Mouse (Mus musculus) hindbrain, embryonic 10.5 days (tissue): Measurements from ENCODE around the gene Usp17ld. TPM values are rescaled to one million over a fixed set of nuclear protein-coding genes. Genes with fewer than 3 reads are reported as not detected.
"Not testable (repeated sequence)": the region's sequence is repeated elsewhere in the genome, so short reads cannot be mapped to it uniquely, and the experiment has no call there.

ENCODE experiments used
- DNase-seq: peaks from one replicate; pipeline ENCODE4 v3.0.0-alpha.2; 2017; ENCODE audit warnings: low spot score
- H3K27ac ChIP-seq: fragments of 300-500 bp; sonication (generic); 2 replicates; pipeline ENCODE4 v1.5.1; 2016; ENCODE audit warnings: mild to moderate bottlenecking, moderate library complexity
- H3K27me3 ChIP-seq: fragments of 300-500 bp; sonication (generic); 2 replicates; pipeline ENCODE4 v1.6.1; 2016; ENCODE audit warnings: mild to moderate bottlenecking; ENCODE audit not compliant: poor library complexity, insufficient read depth, severe bottlenecking
- H3K36me3 ChIP-seq: fragments of 300-500 bp; sonication (generic); 2 replicates; pipeline ENCODE4 v1.6.1; 2016; ENCODE audit warnings: mild to moderate bottlenecking, moderate library complexity
- H3K4me1 ChIP-seq: fragments of 300-500 bp; sonication (generic); replicated peaks from 2 replicates; pipeline ENCODE4 v1.6.1; 2016; ENCODE audit warnings: mild to moderate bottlenecking
- H3K4me3 ChIP-seq: fragments of 300-500 bp; sonication (generic); 2 replicates; pipeline ENCODE4 v1.5.1; 2016; ENCODE audit warnings: mild to moderate bottlenecking, moderate library complexity
- H3K9me3 ChIP-seq: fragments of 300-500 bp; sonication (generic); 2 replicates; pipeline ENCODE4 v1.6.1; 2016; ENCODE audit warnings: mild to moderate bottlenecking, moderate library complexity
- WGBS: fragments of 180-500 bp; shearing (Covaris S2); methylation state at CpG from one replicate; pipeline ENCODE4 v1.1.7; 2016; 5-methylcytosine and 5-hydroxymethylcytosine counted together
- polyA plus RNA-seq: library from polyadenylated mRNA; unstranded; fragments of >200 nt; fragmentation: Nextera tagmentation; extraction: Ambion mirVana; gene quantifications from 2 replicates; pipeline ENCODE4 v1.2.1, GENCODE M21; 2016

Gene Usp17ld
- not detected in 2 replicates for polyA plus RNA-seq

DNA sequence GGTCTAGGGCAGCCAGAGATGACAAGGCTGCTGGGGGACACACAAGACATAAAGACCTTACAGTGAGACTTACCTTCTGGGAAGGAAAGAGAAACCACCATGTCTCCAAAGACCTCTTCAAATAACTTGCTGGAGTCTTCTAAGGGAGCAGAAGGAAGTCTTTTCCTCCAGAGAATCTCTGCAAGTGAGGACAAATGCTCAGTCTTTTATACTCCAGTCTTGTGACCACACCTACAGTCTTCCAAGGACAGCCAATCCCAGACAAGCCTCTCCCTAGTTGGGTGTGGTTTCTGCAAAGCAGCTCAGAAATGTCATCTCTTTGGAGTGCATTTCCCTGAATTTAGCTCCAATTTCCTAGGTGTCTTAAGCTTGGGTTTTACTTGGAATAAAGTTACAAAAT, at the start of gene Usp17ld:
Usp17ld (minus strand) TSS at position 101 of the 400 bp plus-strand sequence.
- H3K4me1 ChIP-seq, H3K9me3 ChIP-seq, H3K36me3 ChIP-seq, H3K4me3 ChIP-seq, H3K27ac ChIP-seq, H3K27me3 ChIP-seq, DNase-seq: not testable (repeated sequence)

DNA sequence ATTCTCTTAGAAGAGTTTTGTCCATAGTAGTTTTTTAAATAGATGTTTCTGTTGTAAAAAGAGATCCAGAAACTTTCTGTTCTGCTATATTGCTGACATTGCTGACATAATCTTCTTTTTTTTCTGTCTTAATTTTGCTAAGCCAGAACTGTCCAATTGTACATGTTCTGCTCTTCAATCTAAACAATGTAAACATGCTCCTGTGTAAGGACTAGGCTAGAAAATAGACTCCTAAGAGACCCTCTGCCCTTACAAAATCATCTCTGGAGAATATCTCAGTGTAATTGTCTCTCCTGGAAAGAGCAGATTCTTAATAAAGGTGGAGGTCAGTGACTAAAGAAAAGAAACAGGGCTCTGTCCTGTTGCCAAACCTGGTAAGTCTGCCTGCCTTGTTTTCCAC, 35.6 kb downstream of the Usp17ld start, which contains the start of gene Olfr594:
Olfr594 (plus strand) TSS at position 301 of the 400 bp plus-strand sequence.
- Histone ChIP-seq H3K36me3 (no peaks in the 10 kb centered on the region), H3K27me3 (no peaks in the 10 kb centered on the region), H3K4me1 (no peaks in the 10 kb centered on the region), H3K27ac (no peak within 1 kb of the TSS), H3K9me3 (no peaks in the 10 kb centered on the region), H3K4me3 (no peak within 1 kb of the TSS)
- no peak for DNase-seq

DNA sequence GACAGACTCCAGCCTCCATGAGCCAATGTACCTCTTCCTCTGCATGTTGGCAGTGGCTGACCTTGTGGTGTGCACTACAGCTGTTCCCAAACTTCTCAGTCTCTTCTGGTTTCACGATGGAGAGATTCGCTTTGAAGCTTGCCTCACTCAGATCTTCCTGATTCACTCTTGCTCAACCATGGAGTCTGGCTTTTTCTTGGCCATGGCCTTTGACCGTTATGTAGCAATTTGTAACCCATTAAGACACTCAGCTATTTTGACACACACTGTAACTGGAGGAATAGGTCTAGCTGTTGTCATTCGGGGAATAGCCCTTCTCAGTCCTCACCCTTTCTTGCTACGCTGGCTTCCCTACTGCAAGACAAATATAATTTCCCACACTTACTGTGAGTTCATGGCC, 40.3 kb downstream of the Usp17ld start:
- not testable (repeated sequence) for H3K36me3 ChIP-seq, DNase-seq, H3K27me3 ChIP-seq, H3K27ac ChIP-seq, H3K4me3 ChIP-seq, H3K9me3 ChIP-seq, H3K4me1 ChIP-seq
- 92% methylated on average over 5 of the region's 5 CpGs for WGBS

DNA sequence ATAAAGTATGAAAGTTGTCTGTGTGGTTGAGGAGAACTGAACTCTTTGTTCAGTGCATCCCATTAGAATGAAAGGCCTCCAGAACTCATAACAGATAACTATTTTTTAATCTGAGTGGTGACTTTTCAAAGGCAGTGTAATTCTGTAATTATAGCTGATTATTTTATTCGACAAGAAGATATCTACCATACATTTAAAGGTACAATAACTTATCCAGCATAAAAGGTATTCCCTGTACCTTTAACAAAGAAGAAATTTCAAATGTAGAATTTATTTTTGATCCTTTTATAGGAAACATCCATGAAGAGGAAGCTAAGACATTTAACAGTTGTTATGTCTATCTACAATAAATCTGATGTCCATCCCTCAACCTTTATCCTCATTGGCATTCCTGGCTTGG, 40.7 kb downstream of the Usp17ld start, which contains the start of gene Olfr593:
Olfr593 (plus strand) TSS at position 301 of the 400 bp plus-strand sequence.
- 75% methylated on average over 1 of the region's 1 CpGs for WGBS
- Histone ChIP-seq H3K27me3 (no peaks in the 10 kb centered on the region), H3K36me3 (no peaks in the 10 kb centered on the region), H3K9me3 (no peaks in the 10 kb centered on the region), H3K4me1 (no peaks in the 10 kb centered on the region), H3K27ac (no peak within 1 kb of the TSS), H3K4me3 (no peak within 1 kb of the TSS)
- DNase-seq = no peak

Other genes with a start within 250 kb of the Usp17ld start
- not detected in 2 replicates for gene Olfr582, start 214.5 kb downstream of the Usp17ld start, polyA plus RNA-seq
- not detected in 2 replicates for gene Olfr583, start 201.2 kb downstream of the Usp17ld start, polyA plus RNA-seq
- not detected in 2 replicates for gene Olfr584, start 170.6 kb downstream of the Usp17ld start, polyA plus RNA-seq
- not detected in 2 replicates for gene Olfr585, start 154.8 kb downstream of the Usp17ld start, polyA plus RNA-seq
- gene Olfr586, start 126.9 kb downstream of the Usp17ld start, polyA plus RNA-seq = not detected in 2 replicates
- gene Olfr588-ps1, start 111.6 kb downstream of the Usp17ld start, polyA plus RNA-seq = not detected in 2 replicates
- gene Olfr589, start 96.1 kb downstream of the Usp17ld start, polyA plus RNA-seq = not detected in 2 replicates
- gene Olfr591, start 74.2 kb downstream of the Usp17ld start, polyA plus RNA-seq = not detected in 2 replicates
- not detected in 2 replicates for gene Olfr592, start 67.7 kb downstream of the Usp17ld start, polyA plus RNA-seq
- gene Olfr593, start 40.6 kb downstream of the Usp17ld start, polyA plus RNA-seq = not detected in 2 replicates
- not detected in 2 replicates for gene Olfr594, start 35.5 kb downstream of the Usp17ld start, polyA plus RNA-seq
- not detected in 2 replicates for gene Olfr596, start 53.1 kb upstream of the Usp17ld start, polyA plus RNA-seq
- not detected in 2 replicates for gene Olfr597, start 63.8 kb upstream of the Usp17ld start, polyA plus RNA-seq
- not detected in 2 replicates for gene Olfr598, start 71.1 kb upstream of the Usp17ld start, polyA plus RNA-seq
- gene Olfr599, start 83.4 kb upstream of the Usp17ld start, polyA plus RNA-seq = not detected in 2 replicates
- not detected in 2 replicates for gene Olfr600, start 97.2 kb upstream of the Usp17ld start, polyA plus RNA-seq
- gene Olfr601, start 110.2 kb upstream of the Usp17ld start, polyA plus RNA-seq = not detected in 2 replicates
- gene Olfr603, start 133.7 kb upstream of the Usp17ld start, polyA plus RNA-seq = not detected in 2 replicates
- gene Usp17lc, start 162.6 kb upstream of the Usp17ld start, polyA plus RNA-seq = not detected in 2 replicates
- gene Olfr605, start 192.9 kb upstream of the Usp17ld start, polyA plus RNA-seq = not detected in 2 replicates
- not detected in 2 replicates for gene Olfr606, start 196.5 kb upstream of the Usp17ld start, polyA plus RNA-seq
- gene Olfr607, start 211.6 kb upstream of the Usp17ld start, polyA plus RNA-seq = not detected in 2 replicates
- gene Olfr608, start 217.4 kb upstream of the Usp17ld start, polyA plus RNA-seq = not detected in 2 replicates
- not detected in 2 replicates for gene Olfr609, start 245.6 kb upstream of the Usp17ld start, polyA plus RNA-seq